Mouse (Mus musculus) kidney, postnatal 36 days (tissue): Measurements from ENCODE around the gene Sars2.
A peak's percentile ranks its signal among the peaks of the same experiment; 100 is the strongest.

Source experiments
- DNase-seq, 2 experiments: peaks; one replicate each; pipeline ENCODE4 v3.0.0; 2021 to 2022; ENCODE audit warnings: mixed read lengths in 2 of 2

Gene Sars2

GRCm38 (mm10) chr7:28727649-28728340, 14.0 kb upstream of the Sars2 start:
- DNase-seq, result peak in 1 of 2 experiments; percentile 53

GRCm38 (mm10) chr7:28732341-28733142, 9.2 kb upstream of the Sars2 start:
- peak; percentile 94 to 95 for DNase-seq

- DNase-seq, result no peak
Measured at GRCm38 (mm10) chr7:28733211-28733610, 8.6 kb upstream of the Sars2 start.

GRCm38 (mm10) chr7:28735701-28736100, 6.1 kb upstream of the Sars2 start:
- no peak for DNase-seq

GRCm38 (mm10) chr7:28739829-28740228, 2.0 kb upstream of the Sars2 start:
- DNase-seq, result no peak

- DNase-seq, result no peak
Measured at GRCm38 (mm10) chr7:28740949-28741348, 843 bp upstream of the Sars2 start.

- DNase-seq, result peak in 1 of 2 experiments; percentile 16
Measured at GRCm38 (mm10) chr7:28741368-28741708, 454 bp upstream of the Sars2 start.

GRCm38 (mm10) chr7:28749935-28750334, 8.1 kb downstream of the Sars2 start:
- no peak for DNase-seq

GRCm38 (mm10) chr7:28756079-28756478, 14.3 kb downstream of the Sars2 start, which contains the start of gene Ccer2:
Gene Ccer2 (plus strand): TSS chr7:28756174.
- no peak for DNase-seq

- DNase-seq, result no peak
Measured at GRCm38 (mm10) chr7:28758623-28759022, 16.8 kb downstream of the Sars2 start.

GRCm38 (mm10) chr7:28761907-28762306, 20.1 kb downstream of the Sars2 start:
- peak; percentile 26 to 51 for DNase-seq

- DNase-seq, result no peak
Measured at GRCm38 (mm10) chr7:28765211-28765610, 23.4 kb downstream of the Sars2 start.

- DNase-seq, result peak; percentile 97 to 99
Measured at GRCm38 (mm10) chr7:28766173-28766879, 24.5 kb downstream of the Sars2 start, which contains the start of gene Sirt2. Gene Sirt2 (plus strand): TSS chr7:28766735.

- no peak for DNase-seq
Measured at GRCm38 (mm10) chr7:28766910-28767309, 25.1 kb downstream of the Sars2 start.

- DNase-seq, result no peak
Measured at GRCm38 (mm10) chr7:28767462-28767965, 25.7 kb downstream of the Sars2 start, which contains the start of gene Nfkbib. Gene Nfkbib (minus strand): TSS chr7:28767512.

- no peak for DNase-seq
Measured at GRCm38 (mm10) chr7:28769414-28769958, 27.7 kb downstream of the Sars2 start.

GRCm38 (mm10) chr7:28770309-28770708, 28.5 kb downstream of the Sars2 start:
- DNase-seq, result no peak

GRCm38 (mm10) chr7:28771867-28772266, 30.1 kb downstream of the Sars2 start:
- peak; percentile 27 to 58 for DNase-seq

- no peak for DNase-seq
Measured at GRCm38 (mm10) chr7:28773163-28773562, 31.4 kb downstream of the Sars2 start.

GRCm38 (mm10) chr7:28774164-28774563, 32.4 kb downstream of the Sars2 start:
- no peak for DNase-seq

- DNase-seq, result no peak
Measured at GRCm38 (mm10) chr7:28775129-28775528, 33.3 kb downstream of the Sars2 start.

GRCm38 (mm10) chr7:28778825-28779224, 37.0 kb downstream of the Sars2 start:
- DNase-seq, result no peak
